11 mouse cellular contexts compared by ENCODE assay signal in the genomic region with DNA sequence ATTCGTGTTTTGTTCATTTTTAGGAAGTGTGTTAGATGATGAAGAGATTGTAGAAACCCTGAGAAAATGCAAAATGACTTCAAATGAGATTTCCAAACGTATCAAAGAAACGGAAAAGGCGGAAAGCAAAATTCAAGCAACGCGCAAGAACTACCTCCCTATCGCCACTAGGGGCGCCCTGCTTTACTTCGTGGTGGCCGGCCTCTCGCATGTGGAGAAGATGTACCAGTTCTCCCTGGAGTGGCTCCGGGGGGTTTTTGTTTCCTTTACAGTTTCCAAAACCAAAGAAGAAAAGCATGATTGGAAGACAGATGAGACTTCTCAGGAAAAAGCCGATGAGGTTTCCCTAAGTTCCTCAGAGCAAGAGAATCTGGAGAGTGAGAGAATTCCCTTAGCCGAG.
DNase-seq lines count a peak whose midpoint lies in the region; ATAC-seq lines count a peak whose summit lies in the region.
"Had no signal": no experiment of that assay in that cellular context is flagged by ENCODE, and none has a peak within 500 bp of the region (broad histone marks: within the 10 kb centered on the region; RNA-seq: fewer than 3 reads in every experiment).

No protein-coding gene starts in this region.

- DNase-seq in left cerebral cortex, adult 18-20 months (ENCODE audit: low spot score in 2 of 2) = peak; percentile 26 to 35
- no peak for DNase-seq in left cerebral cortex, adult 11 months (ENCODE audit: low spot score)
- DNase-seq in thymus, postnatal 14 days = peak; percentile 9
- DNase-seq in thymus, postnatal 36 days = no peak
- peak; percentile 2 for DNase-seq in c-Kit-positive CD71-positive TER-119-positive erythroid progenitor cells, embryonic 14.5 days (ENCODE audit: low spot score)
- DNase-seq in yolk sac, embryonic 10.5 days (ENCODE audit: low spot score) = no peak
- DNase-seq: adrenal gland, adult 8-10 months; kidney, postnatal 25 days had no signal

- no peak for ATAC-seq in frontal cortex, adult (ENCODE audit: low TSS enrichment)
- ATAC-seq: forebrain, embryonic 16.5 days; midbrain, embryonic 16.5 days had no signal

Comparison
In these comparisons a context has a peak if more than half of its experiments do, and no peak if none do; other contexts are left out.
1. DNase-seq: peak in left cerebral cortex, adult 18-20 months (2 of 2), thymus, postnatal 14 days (single experiment) and c-Kit-positive CD71-positive TER-119-positive erythroid progenitor cells, embryonic 14.5 days (single experiment); none in left cerebral cortex, adult 11 months (single experiment), thymus, postnatal 36 days (0 of 2) and yolk sac, embryonic 10.5 days (single experiment).